Mouse (Mus musculus) inflammation-experienced regulatory T-cells, adult 16 weeks (primary cell): Measurements from ENCODE around the gene 4933405O20Rik. TPM values are rescaled to one million over a fixed set of nuclear protein-coding genes. Genes with fewer than 3 reads are reported as not detected.

Source experiments
- polyA plus RNA-seq: library from polyadenylated mRNA; unstranded; fragments of 100-300 nt; shearing (Covaris generic); gene quantifications from one replicate; pipeline ENCODE4 v1.2.1, GENCODE M21; 2017

4933405O20Rik gene
- not detected for polyA plus RNA-seq

GRCm38 (mm10) chr7:50598890-50599289, at the start of gene 4933405O20Rik:
Gene 4933405O20Rik, plus strand, starts transcription at chr7:50599190.

